Mouse (Mus musculus): ENCODE results near the gene Gm42906.

Gm42906 gene

DNA sequence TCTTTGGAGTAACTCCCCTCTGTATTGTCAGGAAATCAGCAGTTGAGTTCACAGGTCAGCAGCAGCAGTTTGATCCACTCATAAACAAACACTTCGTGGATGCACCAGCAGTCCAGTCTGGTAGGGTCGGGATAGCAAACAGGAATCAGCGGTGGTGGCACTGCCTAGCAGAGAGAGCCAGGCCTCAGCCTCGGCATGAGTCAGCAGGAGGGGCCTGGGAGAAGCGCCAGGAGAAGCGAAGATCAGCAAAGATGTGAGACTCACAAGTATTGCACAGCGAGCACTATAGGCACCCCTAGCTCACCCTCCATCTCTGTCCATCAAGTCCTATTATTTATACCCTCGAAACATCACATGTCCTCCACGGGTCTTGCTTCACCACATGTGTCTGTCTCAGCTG, 189.2 kb downstream of the Gm42906 start:
- DNase-seq (ENCODE audit: low read depth in 1 of 2, low spot score in 2 of 2) = no peak

DNA sequence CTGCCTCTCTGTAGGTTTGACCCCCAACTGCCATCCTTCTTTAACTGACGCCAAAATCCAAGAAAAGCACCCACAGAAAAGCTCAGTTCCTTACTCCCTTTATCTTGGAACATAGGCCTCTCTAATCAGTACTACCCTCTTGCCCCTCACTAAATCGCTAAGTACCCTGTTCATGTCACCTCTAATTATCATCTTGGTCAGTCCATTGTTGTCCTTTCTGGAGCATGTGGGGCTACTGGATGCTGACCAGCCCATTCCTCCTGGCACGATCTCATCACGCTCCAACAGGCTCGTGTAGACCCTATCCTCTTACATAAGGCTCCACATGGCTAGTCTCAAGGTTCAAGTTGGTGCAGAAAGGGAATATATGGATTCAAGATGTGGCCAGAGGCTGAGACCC, 191.6 kb downstream of the Gm42906 start:
- DNase-seq (ENCODE audit: low read depth in 1 of 2, low spot score in 2 of 2) = no peak

DNA sequence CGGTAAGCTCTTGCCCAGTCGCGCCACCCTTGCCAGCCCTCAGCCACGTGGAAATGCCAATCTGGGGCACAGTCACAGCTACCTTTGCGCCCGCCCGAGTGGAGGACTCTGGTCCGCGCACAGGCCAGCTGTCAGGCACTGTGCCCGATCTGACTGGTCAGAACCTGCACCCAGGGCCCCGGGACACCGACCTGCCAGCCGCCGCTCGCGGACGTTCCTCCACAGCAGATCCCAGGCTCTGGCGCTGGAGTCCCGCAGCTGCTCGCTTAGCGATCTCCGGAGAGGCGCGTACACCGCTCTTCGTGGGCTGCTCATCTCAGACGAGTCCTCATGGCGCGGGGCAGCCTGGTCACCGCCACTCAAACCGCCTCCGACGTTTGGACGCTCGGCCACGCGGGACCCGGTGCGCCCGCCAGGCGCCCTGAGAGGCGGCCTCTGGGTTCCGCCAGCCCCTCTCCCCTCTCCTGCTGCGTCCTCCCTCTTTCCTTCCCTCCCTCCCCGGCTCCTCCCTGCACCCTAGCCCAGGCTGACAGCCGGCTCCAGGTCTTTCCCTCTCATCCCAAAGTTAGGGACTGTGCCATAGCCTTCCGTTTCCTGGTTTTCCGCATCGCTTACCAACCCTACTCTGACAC, 194.4 kb downstream of the Gm42906 start, which contains the start of gene Stard13:
Stard13 (minus strand) TSS at position 437 of the 632 bp plus-strand sequence.
- DNase-seq (ENCODE audit: low read depth in 1 of 2, low spot score in 2 of 2) = no peak

DNA sequence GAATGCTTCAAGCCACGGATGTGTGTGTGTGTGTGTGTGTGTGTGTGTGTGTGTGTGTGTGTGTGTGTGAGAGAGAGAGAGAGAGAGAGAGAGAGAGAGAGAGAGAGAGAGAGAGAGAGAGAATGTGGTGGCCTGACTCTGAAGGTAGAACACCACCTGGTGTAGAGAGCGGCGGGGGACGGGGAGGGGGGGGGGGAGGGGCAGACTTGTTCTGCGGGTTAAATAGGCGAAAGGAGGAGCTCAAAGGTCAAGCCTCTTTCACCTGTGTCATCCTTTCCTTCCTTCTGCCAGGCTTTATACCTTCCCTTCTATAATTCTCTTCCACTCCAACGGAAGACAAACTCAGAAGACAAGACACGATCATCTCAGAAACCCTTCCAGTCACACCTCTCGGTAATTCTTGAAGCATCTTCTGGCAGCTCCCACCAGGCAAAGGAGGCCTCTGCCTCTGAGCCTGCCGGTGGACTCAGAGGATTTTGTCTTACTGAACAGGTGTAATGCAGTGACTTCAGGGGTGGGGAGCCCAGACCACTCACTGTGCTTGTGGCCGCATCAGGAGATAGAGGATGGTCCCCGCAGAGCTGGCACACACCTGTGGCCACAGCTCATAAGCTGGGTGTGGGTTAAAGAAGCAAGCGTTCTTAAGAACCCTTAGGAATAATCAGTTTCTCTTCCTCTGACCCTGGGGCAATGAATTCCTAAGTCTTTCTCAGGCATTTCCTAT, 195.2 kb downstream of the Gm42906 start:
- no peak for DNase-seq (ENCODE audit: low read depth in 1 of 2, low spot score in 2 of 2)

DNA sequence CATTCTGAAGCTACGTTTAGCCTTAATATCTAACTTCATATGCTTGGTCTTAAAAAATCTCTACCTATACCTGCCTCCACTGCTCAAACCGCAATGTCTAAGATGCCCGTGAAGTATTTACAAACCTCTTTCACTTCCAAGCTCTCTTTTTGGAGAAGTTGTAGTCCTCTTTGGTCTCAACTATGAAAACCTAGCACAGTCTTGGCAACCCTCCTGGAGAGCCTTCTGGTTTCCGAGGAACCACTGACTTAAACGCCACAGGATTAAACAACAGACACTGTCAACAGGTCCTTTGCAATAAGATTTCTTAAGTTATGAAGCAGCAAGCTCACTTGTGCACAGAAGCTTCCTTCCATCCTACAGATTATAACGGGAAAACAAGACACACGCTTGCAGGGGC, 196.1 kb downstream of the Gm42906 start:
- DNase-seq (ENCODE audit: low read depth in 1 of 2, low spot score in 2 of 2) = no peak

DNA sequence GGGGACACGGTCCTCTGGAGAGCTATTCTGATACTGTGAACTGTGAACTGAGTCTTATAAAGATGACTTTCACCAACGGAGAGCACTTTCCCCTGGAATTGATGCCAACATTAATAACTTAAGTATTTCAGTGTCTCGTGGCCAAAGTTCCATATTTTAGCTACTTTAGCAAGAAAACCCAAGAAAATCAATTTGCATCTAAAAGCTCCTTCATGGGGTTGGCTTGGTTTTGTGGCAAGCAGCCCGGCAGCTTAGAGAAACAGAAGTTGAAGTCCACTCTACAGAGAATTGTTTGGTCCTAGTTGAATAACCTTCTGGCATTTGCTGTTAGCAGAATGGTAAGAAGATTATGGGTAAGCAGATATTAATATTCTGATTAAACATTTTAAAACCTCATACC, 196.6 kb downstream of the Gm42906 start:
- no peak for DNase-seq (ENCODE audit: low read depth in 1 of 2, low spot score in 2 of 2)

DNA sequence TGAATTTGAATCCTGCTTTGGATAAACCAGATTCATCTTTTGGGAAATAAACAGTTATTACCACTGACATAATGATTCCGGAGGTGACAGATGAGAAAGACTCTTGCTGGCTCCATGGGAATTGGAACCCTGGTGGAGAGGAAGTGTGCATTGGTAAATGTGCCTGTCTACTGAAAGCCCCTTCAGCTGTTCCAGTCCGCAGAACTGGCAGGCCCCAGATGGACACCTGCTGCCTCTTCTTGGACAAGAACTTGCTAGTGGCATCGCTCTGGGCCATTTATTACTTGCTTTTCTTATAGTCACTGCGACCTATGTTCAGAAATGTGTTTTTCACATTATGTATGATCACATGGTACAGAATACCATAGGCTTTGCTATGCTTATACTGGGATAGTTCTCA, 197.5 kb downstream of the Gm42906 start:
- DNase-seq (ENCODE audit: low read depth in 1 of 2, low spot score in 2 of 2) = no peak

DNA sequence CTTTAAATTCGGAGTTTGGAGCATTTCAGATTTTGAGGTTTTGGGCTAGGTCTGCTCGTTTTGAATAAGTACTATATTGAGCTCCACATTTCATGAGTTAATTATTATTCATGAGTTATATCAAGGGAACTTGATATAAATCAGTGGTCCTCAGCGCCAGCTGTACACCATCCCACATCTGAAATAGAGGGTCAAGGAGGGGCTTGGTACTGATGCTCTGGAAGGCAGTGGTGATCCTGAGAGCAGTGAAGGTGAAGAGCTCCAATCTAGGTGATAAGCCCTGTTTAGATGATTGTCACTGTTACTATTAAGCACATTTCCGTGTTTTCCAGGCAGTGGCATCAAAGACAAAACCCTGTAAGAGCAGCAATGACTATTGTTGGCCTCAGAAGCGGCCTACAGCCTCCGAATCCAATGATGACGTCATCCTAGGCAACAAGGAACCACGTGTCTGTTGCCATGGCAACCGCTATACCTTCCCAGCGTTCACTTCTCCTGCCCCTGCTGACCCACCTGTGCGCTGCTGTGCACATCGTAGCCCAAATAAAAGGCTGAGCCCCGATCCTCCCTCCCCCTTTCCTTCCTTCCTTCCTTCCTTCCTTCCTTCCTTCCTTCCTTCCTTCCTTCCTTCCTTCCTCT, 199.5 kb downstream of the Gm42906 start:
- DNase-seq (ENCODE audit: low read depth in 1 of 2, low spot score in 2 of 2) = no peak

DNA sequence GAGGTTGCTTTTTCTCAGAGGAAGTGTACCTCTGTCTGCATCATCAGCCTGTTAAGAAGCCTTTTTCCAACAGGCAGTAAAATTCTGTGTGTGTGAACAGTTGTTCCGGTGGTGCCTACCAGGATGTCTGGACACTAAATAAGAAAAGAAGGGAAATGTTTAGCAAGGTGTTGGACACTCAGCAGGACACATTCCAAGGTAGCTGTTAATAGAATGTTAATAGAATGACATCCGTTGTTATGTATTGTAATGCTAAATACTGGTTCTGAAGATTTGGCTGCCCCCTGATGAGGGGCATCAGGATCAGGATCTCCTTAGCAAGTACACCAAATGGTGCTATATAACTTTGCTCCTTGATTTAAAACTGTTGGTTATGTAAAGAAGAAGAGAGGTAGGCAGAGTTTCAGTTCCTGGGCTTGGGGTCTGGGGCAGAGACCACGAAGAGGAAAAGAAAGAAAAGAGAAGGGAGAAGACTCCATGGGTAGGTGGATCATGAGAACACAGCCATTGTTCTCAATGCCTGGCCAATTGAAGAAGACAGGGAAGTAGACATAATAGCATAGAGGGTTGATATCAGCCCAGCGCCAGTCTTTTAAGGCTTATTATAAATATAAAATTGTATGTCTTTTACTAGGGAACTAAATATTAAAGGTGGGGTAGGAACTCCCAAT, 204.1 kb downstream of the Gm42906 start:
- no peak for DNase-seq (ENCODE audit: low read depth in 1 of 2, low spot score in 2 of 2)

DNA sequence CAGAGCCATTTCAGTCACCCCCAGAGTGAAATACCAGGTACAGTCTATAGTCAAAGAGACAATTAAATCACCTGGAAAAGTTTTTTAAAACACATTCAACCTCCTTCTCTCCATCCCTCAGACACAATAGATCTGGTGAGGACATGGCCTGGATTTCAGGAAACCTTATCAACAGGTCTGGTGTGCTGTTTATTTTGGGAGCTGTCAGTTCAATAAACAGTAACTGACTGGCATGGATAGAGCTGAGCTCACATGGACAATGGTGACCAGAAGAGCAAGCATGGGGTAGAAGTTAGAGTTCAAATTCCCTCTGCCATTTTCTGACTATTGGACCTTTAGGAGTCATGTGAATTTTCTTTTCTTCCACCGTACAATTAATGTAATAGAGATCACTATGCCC, 205.2 kb downstream of the Gm42906 start:
- no peak for DNase-seq (ENCODE audit: low read depth in 1 of 2, low spot score in 2 of 2)

DNA sequence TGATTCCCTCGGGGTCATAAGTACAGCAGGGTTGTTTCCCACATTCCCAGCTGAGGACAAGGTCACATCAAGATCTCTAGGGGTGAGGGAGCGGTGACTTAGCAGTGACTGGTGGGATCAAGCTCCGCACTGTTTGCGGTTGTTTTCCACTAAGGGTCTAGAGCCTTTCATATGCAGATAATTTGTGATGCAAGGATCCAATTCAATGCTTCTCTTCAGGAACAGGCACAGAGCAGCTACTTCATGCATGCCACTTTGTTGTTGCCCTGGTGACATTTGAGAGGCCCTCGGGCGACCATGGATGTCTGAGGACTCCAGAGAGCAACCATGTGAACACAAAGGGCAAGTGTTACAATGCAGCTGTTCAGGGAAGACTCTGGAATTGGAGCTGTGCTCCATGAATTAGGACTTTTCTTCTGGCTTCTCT, 209.3 kb downstream of the Gm42906 start:
- no peak for DNase-seq (ENCODE audit: low read depth in 1 of 2, low spot score in 2 of 2)

DNA sequence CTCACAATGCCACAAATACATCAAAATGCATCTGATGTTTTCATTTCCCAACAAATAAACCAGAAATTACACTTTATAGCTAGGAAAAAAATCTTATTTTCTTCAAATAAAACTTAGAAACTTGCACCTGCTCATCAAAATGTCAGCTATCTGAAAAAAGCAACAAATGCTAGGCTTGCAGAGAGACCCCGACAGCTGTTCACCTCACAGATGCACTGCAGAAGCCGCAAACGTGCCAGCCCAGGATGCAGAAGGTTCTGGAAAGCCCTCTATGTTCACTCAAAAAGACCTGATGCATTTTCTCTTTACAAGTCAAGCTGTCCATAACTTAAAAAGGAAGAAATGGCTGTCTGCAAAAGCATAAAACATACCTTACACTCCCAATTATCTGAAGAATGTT, 214.9 kb downstream of the Gm42906 start:
- DNase-seq (ENCODE audit: low read depth in 1 of 2, low spot score in 2 of 2) = no peak

DNA sequence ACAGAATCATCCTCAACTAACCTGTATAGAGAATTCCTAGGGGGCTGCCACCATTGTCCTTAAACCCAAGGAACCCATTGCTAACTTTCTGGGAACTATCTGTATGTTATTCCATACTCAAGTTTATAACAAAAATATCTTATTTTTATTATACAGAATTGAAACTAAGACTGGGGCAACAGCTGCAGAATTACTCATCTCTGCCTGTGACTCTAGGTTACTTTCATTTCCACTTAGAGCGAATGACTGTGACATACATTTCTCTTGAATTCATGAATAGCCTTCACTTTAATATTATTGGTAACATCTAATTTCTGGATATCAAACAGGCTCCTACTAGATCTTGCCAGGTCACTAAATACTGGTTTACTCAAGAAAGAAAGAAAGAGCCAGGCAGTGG, 217.1 kb downstream of the Gm42906 start:
- DNase-seq (ENCODE audit: low read depth in 1 of 2, low spot score in 2 of 2) = no peak

DNA sequence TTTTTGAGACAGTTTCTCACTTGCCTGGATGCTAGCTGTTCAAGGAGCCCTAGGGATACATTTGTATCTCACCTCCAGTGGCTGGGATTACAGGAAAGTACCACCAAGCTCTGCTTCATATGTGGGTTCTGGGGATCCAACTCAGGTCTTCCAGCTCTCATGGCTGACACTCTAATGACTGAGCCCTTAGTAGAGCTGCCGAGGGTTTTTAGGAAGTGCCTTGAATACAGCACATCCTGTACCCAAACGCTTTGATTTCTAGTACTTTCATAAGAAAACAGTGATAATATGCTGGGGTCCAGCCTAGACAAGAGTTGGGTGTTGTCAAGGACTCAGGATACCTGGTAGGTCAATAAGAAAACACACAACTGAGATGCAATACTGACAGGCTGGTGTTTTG, 217.9 kb downstream of the Gm42906 start:
- no peak for DNase-seq (ENCODE audit: low read depth in 1 of 2, low spot score in 2 of 2)

DNA sequence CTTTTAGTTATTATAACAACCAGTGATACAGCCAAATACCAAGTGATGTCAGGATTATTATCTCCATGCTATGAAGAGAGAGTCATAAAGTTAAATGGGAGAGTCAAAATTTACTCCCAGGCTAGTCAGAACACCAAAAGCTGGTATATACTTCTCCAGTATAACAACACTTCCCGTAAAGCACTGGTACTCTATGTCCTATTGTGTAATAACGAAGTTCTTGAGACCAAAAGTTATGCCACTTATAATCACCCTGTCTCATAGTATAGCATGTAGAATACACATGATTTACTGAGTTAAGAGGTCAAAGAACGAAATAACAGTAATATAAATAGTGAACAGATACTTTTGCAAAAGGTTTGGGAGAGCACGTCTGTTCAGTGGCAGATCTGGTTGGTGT, 222.9 kb downstream of the Gm42906 start:
- DNase-seq (ENCODE audit: low read depth in 1 of 2, low spot score in 2 of 2) = no peak

DNA sequence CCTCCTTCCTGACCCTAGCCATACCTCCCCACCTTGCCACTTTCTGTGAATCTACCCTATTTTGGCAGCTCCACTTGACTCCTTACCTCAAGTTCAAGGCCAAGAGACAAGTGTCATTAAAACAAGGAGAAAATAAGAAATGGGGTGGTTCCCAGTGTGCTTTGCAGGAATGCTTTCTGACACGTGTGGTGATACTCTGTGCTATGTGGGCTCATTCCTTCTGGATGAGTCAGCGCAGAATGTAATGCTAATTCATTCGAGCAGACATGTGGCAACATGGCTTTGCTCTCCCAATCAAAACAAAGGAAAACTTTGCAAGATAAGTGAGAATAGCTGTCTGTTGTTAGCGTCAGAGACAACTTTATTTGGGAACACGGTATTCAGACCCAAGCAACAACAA, 225.0 kb downstream of the Gm42906 start:
- DNase-seq (ENCODE audit: low read depth in 1 of 2, low spot score in 2 of 2) = no peak

DNA sequence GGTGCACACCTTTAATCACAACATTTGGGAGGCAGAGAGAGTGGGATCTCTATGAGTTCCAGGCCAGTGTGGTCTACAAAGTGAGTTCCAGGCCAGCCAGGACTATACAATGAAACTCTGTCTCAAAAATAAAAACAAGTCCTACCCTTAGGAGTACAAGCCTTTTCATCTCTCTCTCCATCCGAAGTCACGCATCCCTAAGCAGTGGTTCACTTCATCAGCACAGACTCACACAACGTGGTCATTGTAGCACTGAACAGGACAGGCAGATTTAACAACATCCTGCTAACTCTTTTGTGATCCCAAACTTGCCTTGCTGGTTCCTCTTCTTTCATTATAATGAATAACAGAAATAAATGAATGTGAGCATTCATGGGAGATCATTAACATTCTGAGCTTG, 226.7 kb downstream of the Gm42906 start:
- no peak for DNase-seq (ENCODE audit: low read depth in 1 of 2, low spot score in 2 of 2)

DNA sequence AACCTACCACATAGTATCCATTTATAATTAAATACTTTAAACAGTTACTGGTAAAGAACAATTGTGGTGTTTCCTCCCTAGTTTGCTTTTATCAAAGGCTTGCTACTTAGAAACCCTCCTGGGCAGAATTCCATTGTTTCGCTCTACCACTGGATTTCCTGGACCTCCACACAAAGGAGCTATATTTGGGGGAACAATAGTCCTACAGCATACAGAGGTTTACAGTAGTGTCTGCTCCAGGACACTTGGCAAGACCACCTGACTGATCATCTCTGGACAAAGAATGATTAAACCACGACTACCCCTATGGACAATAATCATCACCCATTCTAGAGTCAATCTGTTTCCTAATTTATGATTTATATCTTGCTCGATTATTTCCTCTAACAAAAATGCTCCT, 228.7 kb downstream of the Gm42906 start:
- no peak for DNase-seq (ENCODE audit: low read depth in 1 of 2, low spot score in 2 of 2)

DNA sequence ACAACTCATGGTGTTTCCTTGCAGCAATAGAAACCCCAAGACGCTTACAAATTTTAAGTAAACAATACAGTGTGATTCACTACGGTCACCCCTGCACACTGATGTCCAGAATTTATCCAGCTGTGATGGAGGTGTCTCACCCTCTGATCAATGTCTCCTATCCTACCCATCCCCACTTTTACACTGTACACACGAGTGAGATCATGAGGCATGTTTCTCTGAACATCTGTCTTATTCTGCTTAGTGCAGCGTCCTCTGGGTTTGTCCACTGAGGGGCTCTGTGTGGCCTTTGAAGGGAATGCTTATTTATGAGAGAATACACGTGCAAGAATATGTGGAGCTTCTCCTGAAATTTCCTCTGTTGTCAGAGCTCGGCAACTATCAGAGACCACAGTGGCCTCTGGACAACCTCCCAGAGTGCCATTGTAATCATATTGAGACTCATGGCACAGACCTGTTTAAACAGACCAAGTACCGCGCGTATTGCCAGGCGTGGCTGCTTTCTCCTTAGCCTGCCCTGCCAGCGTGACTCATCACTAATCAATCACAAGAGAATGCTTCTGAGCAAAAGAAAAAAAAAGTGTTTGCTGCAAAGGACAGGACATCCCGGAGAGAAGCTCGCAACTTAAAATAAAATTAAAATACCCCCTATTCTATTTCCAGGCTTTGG, 231.2 kb downstream of the Gm42906 start:
- DNase-seq (ENCODE audit: low read depth in 1 of 2, low spot score in 2 of 2) = no peak

DNA sequence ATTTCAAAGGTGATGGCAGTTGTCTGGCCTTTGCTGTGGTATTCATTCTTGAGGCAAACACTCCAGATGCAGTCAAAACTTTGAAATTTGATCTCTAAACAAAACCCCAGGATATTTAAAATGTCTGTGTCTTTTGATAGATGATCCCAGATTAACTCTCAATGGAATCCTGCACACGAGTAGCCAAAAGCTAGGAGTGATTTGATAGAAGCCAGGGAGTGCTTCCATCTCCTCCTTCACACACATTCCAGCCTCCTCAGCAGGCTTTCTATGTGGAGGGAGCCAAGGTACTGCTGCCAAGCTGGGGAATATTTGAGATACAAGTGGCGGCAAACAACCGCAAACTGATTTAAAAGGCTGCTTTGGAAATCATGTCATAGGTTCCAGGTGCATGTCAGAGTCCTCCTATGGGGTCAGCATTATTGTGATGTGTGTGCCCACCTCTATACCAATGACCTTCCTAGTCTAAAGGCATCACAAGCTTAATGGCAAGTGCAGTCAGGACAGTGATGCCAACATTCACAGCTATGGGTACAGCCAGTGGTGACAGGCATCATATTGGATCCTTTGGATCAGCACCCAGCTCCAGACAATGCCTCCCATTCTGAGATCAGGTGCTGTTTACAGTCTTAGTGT, 234.0 kb downstream of the Gm42906 start:
- DNase-seq (ENCODE audit: low read depth in 1 of 2, low spot score in 2 of 2) = no peak

DNA sequence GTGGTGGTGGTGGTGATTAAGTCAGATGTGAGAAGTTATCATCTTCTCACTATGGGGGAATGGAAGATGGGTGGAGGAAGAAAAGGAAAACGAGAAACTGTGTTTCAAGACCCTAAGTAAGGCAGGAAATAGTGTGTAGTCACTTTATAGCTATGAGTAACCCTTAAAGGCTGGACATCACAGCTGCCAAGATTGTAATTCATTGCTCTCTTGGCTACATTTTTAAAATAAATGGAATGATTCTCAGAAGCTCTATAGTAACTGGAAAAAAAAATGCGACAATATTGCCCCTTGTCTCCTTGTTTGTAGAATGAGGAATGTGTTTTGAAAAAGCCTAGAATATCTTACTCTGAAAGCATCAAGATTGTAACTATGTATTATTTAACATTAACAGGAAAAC, 235.7 kb downstream of the Gm42906 start:
- DNase-seq (ENCODE audit: low read depth in 1 of 2, low spot score in 2 of 2) = no peak

Measured in monocyte, adult 2 months (primary cell).